Mouse (Mus musculus) left cerebral cortex, adult 18-20 months (tissue): ENCODE measurements around the gene Rasl10b. TPM values are rescaled to one million over a fixed set of nuclear protein-coding genes. Genes with fewer than 3 reads are reported as not detected.

Experiments
- DNase-seq, 2 experiments: peaks; one replicate each; pipeline ENCODE4 v3.0.0; 2021 to 2022; ENCODE audit warnings: low spot score in 2 of 2, mixed read lengths in 1 of 2
- total RNA-seq, 2 experiments: library from RNA; stranded (reverse); gene quantifications; 2 replicates each; pipeline ENCODE4 v1.2.3; 2021

Rasl10b gene
- total RNA-seq, 2 experiments from 2014 or later = 268 to 269 TPM

DNA sequence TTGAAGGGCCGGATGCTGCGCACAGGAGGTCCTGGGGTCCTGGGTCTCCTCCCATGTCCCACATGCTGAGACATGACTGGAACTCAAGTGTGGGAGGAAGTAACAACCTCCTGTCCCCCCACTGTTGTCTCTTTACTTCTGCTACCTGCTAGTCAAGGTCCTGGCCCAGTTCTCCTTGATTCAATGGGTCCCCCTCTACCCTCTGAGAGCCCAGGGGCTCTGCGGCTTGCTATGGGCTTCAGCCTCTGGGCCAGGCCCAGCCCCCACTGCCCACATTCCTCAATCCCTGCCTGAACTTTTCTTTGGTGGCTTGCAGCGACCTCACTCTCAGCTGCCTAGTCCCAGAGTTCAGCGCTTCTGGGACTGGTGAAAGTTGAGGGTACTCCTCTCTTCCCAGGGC, 20.4 kb downstream of the Rasl10b start, which contains the start of gene Gas2l2:
Gene Gas2l2, minus strand, starts transcription at position 101 of the 400 bp plus-strand sequence.
- no peak for DNase-seq

DNA sequence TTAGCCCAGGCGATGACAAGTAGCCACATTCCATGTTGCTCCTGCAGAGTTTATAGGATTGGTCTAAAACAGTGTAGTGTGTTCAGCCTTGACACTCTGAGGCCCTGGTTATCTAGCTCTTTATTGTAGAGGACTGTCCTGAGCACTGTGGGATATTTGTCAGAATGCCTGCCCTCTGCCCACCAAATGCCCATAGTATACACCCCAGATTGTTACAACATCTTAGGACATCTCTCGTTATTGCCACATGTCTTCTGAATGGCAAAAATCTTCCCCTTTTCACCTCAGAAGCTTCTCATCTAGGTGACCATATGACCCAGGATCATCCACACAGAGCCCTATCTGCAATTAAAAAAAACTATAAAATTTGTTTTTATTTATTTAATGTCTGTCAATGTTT, 23.6 kb downstream of the Rasl10b start:
- DNase-seq = no peak

DNA sequence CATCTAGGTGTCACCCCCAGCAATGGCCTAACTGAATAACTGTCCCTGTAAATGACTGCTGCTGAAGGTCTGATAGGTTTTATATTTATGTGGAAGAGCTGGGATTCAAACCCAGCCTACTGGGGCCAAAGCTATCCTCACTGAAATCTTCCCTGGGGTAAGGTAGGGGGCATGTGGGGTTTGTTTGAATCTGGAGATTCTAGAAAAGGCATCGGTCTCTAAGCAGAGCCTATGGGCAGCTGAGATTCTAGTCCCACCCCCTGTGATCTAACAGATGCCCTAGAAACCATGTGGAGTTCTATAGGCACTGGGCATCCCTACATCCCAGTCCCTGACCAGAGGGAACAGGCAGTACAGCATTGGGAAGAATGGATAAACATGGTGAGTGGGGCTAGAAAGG, 28.4 kb downstream of the Rasl10b start, which contains the start of gene 1700020L24Rik:
Gene 1700020L24Rik, plus strand, starts transcription at position 301 of the 400 bp plus-strand sequence.
- no peak for DNase-seq

DNA sequence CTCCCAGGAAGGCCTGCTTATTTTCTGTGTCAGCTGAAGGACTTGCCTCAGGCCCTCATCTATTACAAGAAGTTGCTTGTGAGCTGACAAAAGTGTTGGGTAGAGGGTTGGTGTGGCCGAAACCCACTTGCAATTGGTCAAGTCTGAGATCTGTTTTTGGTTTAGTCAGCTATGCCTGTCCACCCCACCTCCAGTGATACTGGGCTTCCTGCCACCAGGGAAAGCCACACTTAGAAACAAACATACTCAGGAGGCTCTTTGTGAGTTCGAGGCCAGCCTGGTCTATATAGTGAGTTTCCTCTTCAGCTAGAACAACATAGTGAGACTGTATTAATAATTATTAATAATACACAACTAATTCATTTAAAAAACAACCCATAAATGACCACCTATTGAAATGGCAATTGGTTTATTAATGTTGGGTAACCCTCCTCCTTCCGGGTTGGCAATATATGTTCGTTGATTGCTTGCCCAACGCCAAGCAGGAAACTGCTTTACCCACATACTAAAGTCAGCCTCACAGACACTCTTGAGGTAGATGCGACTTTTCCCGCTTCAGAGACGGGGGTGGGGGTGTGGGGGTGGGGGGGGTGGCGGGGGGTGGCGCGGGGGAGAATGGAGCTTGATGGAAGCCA, 30.6 kb downstream of the Rasl10b start:
- no peak for DNase-seq

DNA sequence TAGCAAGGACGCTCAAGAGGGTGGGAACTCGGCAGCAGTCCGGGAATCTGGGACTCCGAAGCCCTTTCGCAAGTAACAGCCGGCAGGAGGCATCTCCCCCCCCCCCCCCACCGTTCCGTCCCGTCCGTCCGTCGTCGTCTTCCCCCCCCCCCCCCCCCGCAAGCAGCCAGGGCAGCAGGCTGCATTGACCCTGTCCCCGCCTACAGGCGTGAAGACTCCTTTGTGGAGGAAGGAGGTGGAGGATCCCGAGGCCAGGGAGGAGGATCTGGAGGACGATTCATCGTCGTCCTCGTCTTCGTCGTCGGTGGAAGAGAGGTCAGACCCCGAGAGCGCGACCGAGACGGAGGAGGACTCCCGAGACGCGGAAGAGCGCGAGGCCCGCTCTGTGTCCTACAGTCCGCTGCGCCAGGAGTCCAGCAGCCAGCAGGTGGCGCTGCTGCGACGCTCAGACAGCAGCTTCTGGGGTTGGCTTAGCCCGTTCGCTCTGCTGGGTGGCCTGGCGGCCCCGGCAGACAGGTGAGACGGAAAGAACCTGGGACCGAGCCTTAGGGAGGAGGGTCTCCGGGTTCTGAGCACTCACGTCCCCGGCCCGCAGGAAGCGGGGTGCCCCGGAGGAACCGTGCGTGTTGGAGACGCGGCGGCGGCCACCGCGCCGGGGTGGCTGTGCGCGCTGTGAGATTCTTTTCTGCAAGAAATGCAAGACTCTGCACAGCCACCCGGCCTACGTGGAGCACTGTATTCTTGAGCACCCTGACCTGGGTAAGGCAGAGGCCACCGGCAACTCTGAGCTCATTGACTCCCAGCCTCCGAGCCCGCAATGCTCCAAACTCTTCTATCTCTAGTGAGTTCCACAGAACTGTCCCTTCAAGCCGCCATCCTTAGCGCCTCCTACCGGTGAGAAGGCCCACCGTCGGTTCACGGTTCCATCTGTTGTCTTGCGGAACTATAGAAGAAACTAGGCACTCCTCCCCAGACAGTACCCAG, 31.4 kb downstream of the Rasl10b start:
- peak; percentile 84 to 86 for DNase-seq

DNA sequence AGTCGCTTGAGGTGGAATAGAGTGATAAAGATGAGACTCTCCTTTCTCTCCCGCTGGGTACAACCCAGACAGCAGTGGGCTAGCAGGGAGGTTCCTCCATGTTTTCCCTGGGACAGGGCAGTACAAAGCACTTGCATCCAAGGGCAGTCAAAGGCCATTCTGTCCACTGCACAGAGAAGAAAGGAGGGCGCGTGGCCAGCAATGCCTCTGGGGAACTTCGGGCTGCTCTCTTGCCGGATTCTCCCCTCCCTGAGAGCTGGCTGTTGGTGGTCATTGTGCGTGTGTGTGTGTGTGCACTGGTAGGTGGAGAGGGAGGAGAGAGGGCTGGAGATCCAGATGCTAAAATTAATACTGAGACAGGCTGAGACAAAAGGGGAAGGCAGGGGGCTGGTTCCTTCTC, 32.3 kb downstream of the Rasl10b start:
- DNase-seq = no peak

DNA sequence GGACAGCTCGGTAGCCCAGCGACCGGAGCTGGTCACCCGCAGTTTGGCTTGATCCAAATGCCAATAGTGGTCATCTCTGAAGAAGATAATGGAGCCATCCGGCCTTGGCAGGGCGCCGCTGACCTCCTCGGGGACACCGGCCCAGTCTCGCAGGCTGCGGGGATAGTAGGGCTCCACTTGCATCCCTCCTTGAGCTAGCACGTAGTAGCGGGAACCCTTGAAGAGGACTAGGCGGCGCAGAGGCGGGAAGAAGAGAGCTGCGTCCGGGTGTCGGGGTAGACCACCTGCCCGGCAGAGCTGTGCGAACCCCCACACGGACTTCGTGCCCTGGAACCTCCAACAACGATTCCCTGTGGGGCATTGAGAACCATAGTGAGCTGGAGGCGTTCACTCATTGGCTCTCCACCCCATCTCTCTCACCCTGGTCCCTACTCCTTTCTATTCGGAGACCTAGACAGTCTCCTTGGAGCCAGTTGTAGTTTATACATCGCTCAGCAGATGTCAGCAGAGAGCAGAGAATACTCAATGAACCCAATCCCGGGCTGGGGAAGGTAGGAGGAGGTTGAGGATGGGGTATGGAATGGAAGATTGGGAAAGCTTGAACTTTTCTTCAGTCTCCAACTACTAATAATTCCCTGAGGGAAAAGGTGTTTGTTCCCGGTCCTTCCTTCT, 33.8 kb downstream of the Rasl10b start:
- peak; percentile 78 to 85 for DNase-seq

DNA sequence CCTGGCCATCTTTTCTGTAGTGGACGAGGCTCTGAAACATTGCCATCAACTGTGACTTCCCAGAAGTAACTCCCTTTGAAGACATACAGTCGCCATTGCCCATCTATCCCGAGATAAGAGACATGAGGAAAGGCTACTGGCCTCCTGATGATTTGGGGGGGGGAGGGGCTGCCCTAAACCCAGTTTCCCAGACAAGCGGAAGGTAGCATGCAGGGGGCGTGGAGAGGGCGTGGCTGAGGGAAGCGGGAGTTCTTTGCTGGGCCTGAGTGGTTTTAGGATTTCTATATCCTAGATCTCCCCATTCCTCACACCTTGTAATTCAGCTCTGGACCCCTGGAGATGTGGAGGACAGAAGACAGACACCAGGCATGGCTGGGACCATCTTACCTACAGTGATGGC, 34.9 kb downstream of the Rasl10b start:
- no peak for DNase-seq

DNA sequence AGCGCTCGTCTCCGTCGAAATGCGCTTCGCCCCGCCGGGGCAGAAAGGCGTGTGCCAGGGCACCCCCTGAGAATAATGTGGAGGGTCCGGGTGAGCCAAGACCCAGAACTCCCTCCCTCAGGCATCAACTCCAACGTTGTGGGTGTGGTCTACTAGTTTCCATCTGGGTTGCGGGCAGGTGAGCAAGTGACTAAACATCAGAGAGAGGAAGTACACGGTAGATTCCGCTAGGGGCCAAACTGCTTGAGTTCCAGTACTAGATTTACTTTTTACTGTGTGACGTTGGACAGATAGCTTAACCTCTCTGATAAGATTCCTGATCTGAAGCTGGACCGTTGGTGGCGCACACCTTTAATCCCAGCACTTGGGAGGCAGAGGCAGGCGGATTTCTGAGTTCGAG, 36.1 kb downstream of the Rasl10b start:
- no peak for DNase-seq

DNA sequence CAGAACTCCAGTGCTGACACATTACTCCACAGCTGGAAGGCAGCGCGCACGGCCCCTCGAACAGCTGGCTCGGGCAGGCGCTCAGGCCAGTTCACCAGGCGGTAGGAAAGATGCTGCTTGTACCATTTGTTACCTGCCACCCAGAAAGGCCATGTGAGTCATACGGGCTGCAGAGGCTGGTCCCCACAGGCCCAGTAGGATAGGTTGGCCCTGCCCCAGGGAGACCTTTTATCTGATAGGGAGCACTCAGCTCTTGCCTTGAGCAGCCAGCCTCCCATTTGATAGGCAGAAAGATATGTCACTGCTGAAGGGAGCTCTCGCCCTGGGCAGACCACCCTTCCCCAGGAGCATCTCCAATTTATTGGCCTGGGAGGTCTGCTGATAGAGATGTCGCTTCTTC, 38.7 kb downstream of the Rasl10b start:
- no peak for DNase-seq

DNA sequence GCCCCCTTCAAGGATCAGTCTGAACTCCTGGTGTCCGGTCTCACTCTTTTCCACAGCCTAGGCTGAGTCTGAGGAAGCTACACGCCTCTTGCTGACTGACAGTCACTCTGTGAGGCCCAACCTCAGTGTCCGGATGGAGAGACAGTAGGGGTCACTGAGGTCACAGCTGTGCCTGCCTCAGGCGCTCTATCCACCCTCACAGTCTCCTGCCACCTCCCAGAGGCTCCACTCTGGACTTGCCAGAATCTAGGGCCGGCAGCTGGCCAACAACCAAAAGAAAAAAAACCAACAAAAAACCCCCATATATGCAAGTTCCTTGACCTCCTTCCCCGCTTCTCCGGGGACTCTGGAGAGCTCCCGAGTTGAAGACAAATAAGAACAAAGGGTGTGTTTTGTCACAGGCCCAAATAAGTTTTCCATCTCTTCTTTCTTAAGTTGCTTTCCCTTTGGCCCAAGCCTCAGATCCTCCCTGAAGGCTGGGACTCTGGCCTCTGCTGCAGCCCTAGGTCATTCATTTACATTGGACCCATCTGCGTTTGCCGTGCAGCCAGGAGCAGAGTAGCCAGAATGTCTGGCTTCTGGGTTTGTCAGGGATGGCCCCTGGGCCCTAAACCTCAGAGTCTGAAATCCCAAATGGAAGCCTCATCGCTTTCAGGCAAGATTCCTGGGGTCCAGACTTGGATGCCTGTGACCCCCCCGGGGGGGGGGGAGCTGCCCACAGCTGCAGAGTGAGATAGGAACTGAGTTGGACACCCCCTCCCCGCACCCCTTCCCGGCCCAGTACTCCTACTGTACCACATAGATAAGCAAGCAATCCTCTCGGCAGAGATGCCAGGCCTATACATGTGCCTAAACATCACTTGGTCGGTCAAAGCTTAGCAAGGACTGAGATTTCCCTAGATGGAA, 39.3 kb downstream of the Rasl10b start:
- DNase-seq = no peak

DNA sequence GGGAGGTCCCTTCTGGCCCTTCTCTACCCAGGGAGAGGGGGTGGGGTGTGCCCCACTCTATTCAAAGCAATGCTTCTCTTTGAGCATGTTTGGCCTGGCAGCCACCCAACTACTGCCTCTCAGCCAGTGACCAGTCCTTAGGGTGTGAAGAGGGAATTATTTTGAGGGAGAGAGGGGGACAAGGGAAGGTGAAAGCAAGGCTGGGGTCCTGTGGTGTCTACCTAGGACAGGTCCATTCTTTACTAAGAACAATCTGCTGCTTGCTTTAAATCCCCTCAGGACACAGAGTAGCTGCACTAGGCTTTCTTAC, 39.9 kb downstream of the Rasl10b start:
- DNase-seq = no peak

DNA sequence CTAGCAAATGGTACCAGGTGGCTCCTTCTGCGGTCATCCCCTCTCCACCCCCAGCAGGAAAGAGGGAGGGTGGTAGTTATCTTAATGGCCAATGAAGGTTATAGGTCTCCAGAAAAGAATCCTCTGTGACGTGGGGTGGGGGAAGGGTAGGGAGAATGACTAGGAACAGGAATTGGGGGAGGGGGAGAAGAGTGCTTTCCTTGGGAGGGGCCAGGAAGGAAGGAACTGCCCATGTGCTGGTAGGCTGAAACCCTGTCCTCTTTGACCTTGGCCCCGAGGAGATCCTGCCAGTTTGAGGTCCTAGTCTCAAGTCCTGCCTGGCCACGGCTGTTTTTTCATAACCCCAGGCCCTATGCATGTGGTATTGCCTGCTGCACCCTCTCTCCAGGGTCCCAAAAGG, 40.4 kb downstream of the Rasl10b start:
- DNase-seq = no peak

DNA sequence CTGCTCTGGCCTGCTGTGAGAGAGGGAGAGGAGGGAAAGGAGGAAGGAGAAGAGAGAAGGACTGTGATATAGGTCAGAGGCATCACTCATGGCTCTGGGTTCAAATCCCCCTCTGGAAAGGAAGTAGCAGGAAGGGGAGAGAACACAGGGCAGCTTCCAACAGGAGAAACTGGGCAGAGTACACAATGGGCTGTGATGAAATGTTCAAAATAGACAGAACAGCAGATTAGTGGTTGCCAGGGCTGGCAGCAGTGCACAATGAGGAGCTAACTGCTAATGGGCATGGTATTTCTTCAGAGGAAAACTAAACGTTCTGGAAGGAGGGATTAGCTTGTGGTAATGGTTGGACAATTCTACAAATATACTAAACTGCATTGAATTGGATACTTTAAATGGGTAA, 41.6 kb downstream of the Rasl10b start:
- DNase-seq = no peak

DNA sequence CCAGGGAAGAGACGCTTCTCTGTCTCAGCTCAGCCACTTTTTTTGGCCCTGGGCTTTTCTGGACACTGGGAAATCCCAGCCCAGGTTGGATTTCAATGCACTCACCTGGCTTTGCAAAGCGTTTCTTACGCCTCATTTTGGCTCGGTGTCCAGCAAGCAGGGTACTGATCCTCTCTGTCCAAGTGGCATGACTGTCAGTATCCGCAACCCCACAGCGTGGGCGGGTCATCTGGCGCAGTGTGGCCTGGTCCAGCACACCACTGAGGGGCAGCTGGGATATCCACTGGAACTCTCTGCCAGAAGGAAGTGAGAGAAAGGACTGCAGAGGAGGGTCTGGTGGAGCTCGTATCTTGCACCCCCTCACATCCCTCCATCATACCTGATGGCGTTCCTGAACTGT, 42.3 kb downstream of the Rasl10b start:
- no peak for DNase-seq

DNA sequence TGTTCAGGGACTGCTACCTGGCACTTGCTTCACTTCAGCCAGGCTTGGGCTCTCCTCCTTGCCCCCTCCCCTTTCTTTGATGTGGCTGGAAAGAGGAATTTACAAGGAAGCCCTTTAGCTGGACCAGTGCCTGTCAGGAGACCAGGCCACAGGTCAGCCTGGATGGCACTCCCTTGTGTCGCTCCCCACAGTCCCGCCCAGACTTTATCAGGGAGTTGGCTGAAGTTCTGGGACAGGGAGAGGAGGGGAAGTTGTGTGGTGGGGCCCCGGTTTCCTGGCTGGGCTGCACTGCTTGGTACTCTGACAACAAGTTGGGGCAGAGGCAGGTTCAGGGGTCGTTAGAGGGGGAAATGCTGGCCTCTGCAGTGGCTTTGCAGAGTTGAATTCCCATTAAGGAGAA, 45.6 kb downstream of the Rasl10b start:
- no peak for DNase-seq

DNA sequence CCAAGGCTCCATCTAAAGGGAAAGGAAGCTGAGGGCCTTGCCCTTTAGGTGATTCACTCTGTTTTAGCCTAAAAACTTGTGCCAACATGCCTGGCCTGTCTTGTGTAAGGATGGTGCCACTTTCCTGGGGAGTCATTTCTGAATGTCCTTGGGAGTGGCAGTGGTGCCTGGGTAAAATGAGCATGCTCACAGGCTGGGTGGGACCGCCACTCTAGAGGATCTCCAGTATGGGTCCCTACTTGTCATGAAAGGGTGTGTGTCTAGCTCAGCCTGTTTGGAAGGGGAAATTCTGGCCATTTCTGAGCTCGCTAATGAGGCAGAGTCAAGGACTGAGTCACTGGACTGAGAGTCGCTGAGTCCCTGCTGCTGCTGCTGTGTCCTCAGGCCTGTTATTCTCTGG, 46.7 kb downstream of the Rasl10b start:
- no peak for DNase-seq

DNA sequence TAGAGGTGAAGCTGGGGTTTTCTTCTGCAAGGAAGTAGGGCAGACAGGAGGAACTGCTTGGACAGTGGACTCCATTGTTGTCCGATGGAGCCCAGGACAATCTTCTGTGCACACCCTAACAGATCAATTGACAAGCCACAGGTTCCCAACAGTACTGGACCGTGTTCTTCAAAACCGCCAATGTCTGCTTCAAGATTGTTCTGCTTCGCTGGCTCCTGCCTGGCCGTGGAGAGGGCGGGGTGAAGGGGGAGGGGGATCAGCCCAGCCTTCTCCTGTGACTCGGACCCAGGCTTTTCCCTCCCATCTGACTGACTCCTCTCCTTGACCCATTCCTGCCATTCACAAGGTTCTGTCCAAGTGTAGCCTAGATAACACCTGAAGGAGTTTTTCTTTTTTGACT, 48.3 kb downstream of the Rasl10b start:
- DNase-seq = no peak

DNA sequence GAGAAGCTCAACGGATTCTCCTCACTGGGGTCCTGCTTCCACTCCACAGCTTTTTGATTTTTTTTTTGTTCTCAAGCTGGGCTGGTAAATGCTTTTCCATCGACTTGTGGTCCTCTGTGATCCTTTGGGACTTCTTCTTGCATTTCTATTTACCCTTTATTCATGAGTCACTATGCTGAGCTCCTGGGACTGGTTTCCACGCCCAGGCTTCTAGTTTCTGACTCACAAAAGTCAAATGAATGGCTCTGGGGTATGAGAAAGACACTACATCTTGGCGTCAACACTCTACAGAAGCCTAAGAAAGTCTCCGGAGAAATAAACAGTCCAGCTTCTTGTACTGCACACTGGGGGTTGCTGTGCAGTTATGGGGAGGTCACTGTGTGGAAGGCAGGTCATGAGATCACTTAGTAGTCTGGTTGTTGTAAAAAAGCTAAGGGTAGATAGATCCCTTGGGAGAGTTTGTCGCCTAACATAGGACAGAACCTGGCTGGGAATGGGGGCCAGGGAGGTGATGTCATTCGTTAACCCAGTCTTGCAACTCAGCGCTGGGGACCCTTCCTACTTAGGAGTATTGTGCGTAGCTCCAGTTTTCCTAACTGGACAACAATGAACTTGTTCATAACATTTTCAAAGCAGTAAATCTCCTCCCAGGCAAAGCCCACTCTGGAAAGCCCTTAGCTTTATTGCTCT, 49.1 kb downstream of the Rasl10b start:
- no peak for DNase-seq

DNA sequence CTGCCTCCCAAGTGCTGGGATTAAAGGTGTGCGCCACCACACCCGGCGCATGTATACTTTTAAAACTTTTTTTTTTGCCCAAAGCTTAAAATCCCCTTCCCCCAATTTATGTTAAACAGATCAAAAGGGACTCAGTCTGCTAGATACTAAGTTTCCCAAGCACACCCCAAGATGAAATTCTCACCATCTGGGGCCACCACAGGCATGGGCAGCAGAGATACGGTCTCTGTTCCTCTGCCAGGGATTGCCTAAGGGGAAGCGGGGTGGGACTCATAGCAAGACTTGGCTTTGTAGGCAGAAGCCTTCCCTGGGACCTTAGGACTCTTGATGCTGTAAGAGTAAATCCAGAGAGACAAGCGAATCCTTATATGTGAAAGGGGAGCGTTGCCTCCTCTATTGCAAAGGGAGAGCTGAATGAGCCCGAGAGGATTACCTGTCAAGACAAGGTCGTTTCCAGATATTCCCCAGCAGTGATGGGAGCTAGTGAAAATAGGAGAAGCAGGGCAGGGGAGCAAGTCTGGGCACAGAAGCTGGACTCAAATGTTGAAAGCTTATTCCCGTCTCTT, 52.6 kb downstream of the Rasl10b start:
- no peak for DNase-seq
